Mouse (Mus musculus) MEL (cell line): Measurements from ENCODE around the gene Rcn1.

Experiments used
- CTCF ChIP-seq, 3 experiments: IDR thresholded peaks in 2 of 3; conservative IDR thresholded peaks in 1 of 3; 2 replicates each; pipeline ENCODE4 v1.5.1; 2011 to 2012; ENCODE audit warnings: low read length in 3 of 3, low read depth in 2 of 3, mild to moderate bottlenecking in 2 of 3, improper control_type of control experiment in 1 of 3, inconsistent platforms in 1 of 3, mixed read lengths in 1 of 3, moderate library complexity in 1 of 3; ENCODE audit not compliant: control insufficient read depth in 1 of 3, insufficient read depth in 1 of 3, poor library complexity in 1 of 3, severe bottlenecking in 1 of 3
- E2F4 ChIP-seq: IDR thresholded peaks from 2 replicates; pipeline ENCODE4 v1.6.1; 2011; ENCODE audit warnings: low read depth, low read length, improper control_type of control experiment, borderline replicate concordance
- KAT2A ChIP-seq: conservative IDR thresholded peaks from 2 replicates; pipeline ENCODE4 v1.6.1; 2012; ENCODE audit warnings: low read depth, low read length, improper control_type of control experiment, inconsistent platforms
- MAFK ChIP-seq: IDR thresholded peaks from 2 replicates; pipeline ENCODE4 v1.6.1; 2011; ENCODE audit warnings: low read depth, mild to moderate bottlenecking, low read length, improper control_type of control experiment, borderline replicate concordance

- TF ChIP-seq CTCF (IDR thresholded peaks at IDR 0.05 in 2 of 3, conservative IDR thresholded peaks at IDR 0.05 in 1 of 3; ENCODE audit: control insufficient read depth in 1 of 3, insufficient read depth in 1 of 3, low read depth in 2 of 3, low read length in 3 of 3, poor library complexity in 1 of 3, severe bottlenecking in 1 of 3) (no peak), E2F4 (no peak), MAFK (no peak), KAT2A (no peak)
Measured at GRCm38 (mm10) chr2:105389007-105389890, 9.9 kb downstream of the Rcn1 start.
